ENCODE assay signal across 12 mouse cellular contexts in genomic region chr2:26573807-26574206, GRCm38 (mm10). TPM values are rescaled to one million over a fixed set of nuclear protein-coding genes. Genes with fewer than 3 reads are reported as not detected.
DNase-seq lines count a peak whose midpoint lies in the region; ATAC-seq and TF ChIP-seq lines count a peak whose summit lies in the region.
"Had no signal": no experiment of that assay in that cellular context is flagged by ENCODE, and none has a peak within 500 bp of the region (broad histone marks: within the 10 kb centered on the region; RNA-seq: fewer than 3 reads in every experiment).

No protein-coding gene starts in this region.

- no peaks in the 10 kb centered on the region for H3K36me3 ChIP-seq in heart, embryonic 11.5 days (ENCODE audit: control insufficient read depth, insufficient read depth, low read length)
- no peaks in the 10 kb centered on the region for H3K36me3 ChIP-seq in liver, adult 2 months (ENCODE audit: control insufficient read depth, insufficient read depth, low read length)
- H3K36me3 ChIP-seq in forebrain, embryonic 16.5 days (ENCODE audit: control insufficient read depth, insufficient read depth), result no peaks in the 10 kb centered on the region
- H3K36me3 ChIP-seq in liver, postnatal 0 days (replicated peaks; ENCODE audit: insufficient read depth, low read length), result no peaks in the 10 kb centered on the region
- H3K36me3 ChIP-seq: liver, embryonic 15.5 days had no signal

- H3K79me2 ChIP-seq in liver, adult 2 months (ENCODE audit: control insufficient read depth, insufficient read depth, low read length), result no peaks in the 10 kb centered on the region

- WGBS in heart, embryonic 11.5 days (ENCODE audit: insufficient replicate concordance), result 24% methylated on average over 5 of the region's 5 CpGs
- 43% methylated on average over 5 of the region's 5 CpGs for WGBS in liver, adult 2 months
- WGBS in forebrain, embryonic 16.5 days, result 19% methylated on average over 5 of the region's 5 CpGs
- WGBS in liver, postnatal 0 days (ENCODE audit: insufficient replicate concordance), result 22% methylated on average over 5 of the region's 5 CpGs

- no peak overlapping the region for H3K9ac ChIP-seq in heart, embryonic 11.5 days (ENCODE audit: low read depth, low read length)
- no peak overlapping the region for H3K9ac ChIP-seq in liver, adult 2 months (ENCODE audit: low read depth, low read length)
- H3K9ac ChIP-seq in forebrain, embryonic 16.5 days (replicated peaks; ENCODE audit: low read depth, low read length), result no peak overlapping the region
- H3K9ac ChIP-seq in liver, postnatal 0 days (replicated peaks), result no peak overlapping the region
- H3K9ac ChIP-seq: liver, embryonic 15.5 days had no signal

- H3K27ac ChIP-seq in heart, embryonic 11.5 days (ENCODE audit: low read depth, low read length), result peak overlapping the region; percentile 62
- H3K27ac ChIP-seq in liver, adult 2 months (replicated peaks; ENCODE audit: insufficient read depth, low read depth, low read length), result peak overlapping the region; percentile 24; the same call in 1 of the 2 replicates
- H3K27ac ChIP-seq in forebrain, embryonic 16.5 days (ENCODE audit: low read length), result peak overlapping the region; percentile 2; the same call in 1 of the 2 replicates
- H3K27ac ChIP-seq in liver, postnatal 0 days (ENCODE audit: low read depth), result 0 out of 2 replicates have a peak overlapping the region, but pooled peaks have one; percentile 32
- H3K27ac ChIP-seq: liver, embryonic 15.5 days had no signal

- H3K9me3 ChIP-seq in heart, embryonic 11.5 days (replicated peaks; ENCODE audit: control insufficient read depth, low read length), result no peaks in the 10 kb centered on the region
- no peaks in the 10 kb centered on the region for H3K9me3 ChIP-seq in forebrain, embryonic 16.5 days (ENCODE audit: control insufficient read depth, low read length)
- no peaks in the 10 kb centered on the region for H3K9me3 ChIP-seq in liver, postnatal 0 days (ENCODE audit: low read length)
- H3K9me3 ChIP-seq: liver, embryonic 15.5 days had no signal

- no peaks in the 10 kb centered on the region for H3K27me3 ChIP-seq in heart, embryonic 11.5 days (ENCODE audit: control insufficient read depth, insufficient read depth, low read length)
- no peaks in the 10 kb centered on the region for H3K27me3 ChIP-seq in liver, adult 2 months (ENCODE audit: control insufficient read depth, insufficient read depth, low read length)
- H3K27me3 ChIP-seq in forebrain, embryonic 16.5 days (replicated peaks; ENCODE audit: control insufficient read depth, insufficient read depth, low read length), result no peaks in the 10 kb centered on the region
- no peaks in the 10 kb centered on the region for H3K27me3 ChIP-seq in liver, postnatal 0 days (ENCODE audit: insufficient read depth, low read length)
- H3K27me3 ChIP-seq: liver, embryonic 15.5 days had no signal

- H3K4me1 ChIP-seq in heart, embryonic 11.5 days (ENCODE audit: control insufficient read depth, insufficient read depth, low read length), result peaks cover 48% of the 10 kb centered on the region
- H3K4me1 ChIP-seq in liver, adult 2 months (ENCODE audit: control insufficient read depth, insufficient read depth, low read length), result peaks cover 4% of the 10 kb centered on the region; the same call in 1 of the 2 replicates
- H3K4me1 ChIP-seq in forebrain, embryonic 16.5 days (replicated peaks; ENCODE audit: control insufficient read depth, insufficient read depth, low read length), result peaks cover 10% of the 10 kb centered on the region
- H3K4me1 ChIP-seq in liver, postnatal 0 days (ENCODE audit: insufficient read depth), result peaks cover 32% of the 10 kb centered on the region

- no peak for TF ChIP-seq EP300 in liver, postnatal 0 days (IDR thresholded peaks at IDR 0.05; ENCODE audit: low read depth)

- no peak overlapping the region for H3K4me3 ChIP-seq in heart, embryonic 11.5 days (ENCODE audit: low read depth, low read length)
- no peak overlapping the region for H3K4me3 ChIP-seq in liver, adult 2 months (ENCODE audit: insufficient read depth, low read depth, low read length)
- H3K4me3 ChIP-seq in forebrain, embryonic 16.5 days (replicated peaks; ENCODE audit: low read length), result no peak overlapping the region
- H3K4me3 ChIP-seq in liver, postnatal 0 days (ENCODE audit: low read depth, low read length), result no peak overlapping the region
- H3K4me3 ChIP-seq: liver, embryonic 15.5 days had no signal

- TF ChIP-seq POLR2A in liver, adult 2 months (IDR thresholded peaks at IDR 0.05; ENCODE audit: extremely low read depth, insufficient read depth, low read length), result no peak

- no peak for DNase-seq in heart, adult 18-20 months
- no peak for DNase-seq in liver, adult 2 months (ENCODE audit: extremely low read depth, low read depth, low spot score)
- DNase-seq in liver, result no peak
- DNase-seq in liver, postnatal 0 days, result no peak
- DNase-seq in cerebellum, adult 11 months, result no peak

- TF ChIP-seq CTCF in liver, adult 2 months (IDR thresholded peaks at IDR 0.05; ENCODE audit: low read depth, low read length), result no peak
- TF ChIP-seq CTCF in liver, postnatal 0 days (IDR thresholded peaks at IDR 0.05; ENCODE audit: low read depth), result no peak

- H3K4me2 ChIP-seq in heart, embryonic 11.5 days, result no peak overlapping the region; the same call in 1 of the 2 replicates
- no peak overlapping the region for H3K4me2 ChIP-seq in forebrain, embryonic 16.5 days (ENCODE audit: low read length)
- no peak overlapping the region for H3K4me2 ChIP-seq in liver, postnatal 0 days (ENCODE audit: low read depth, low read length)
- H3K4me2 ChIP-seq: liver, embryonic 15.5 days had no signal

- no peak for ATAC-seq in heart, embryonic 11.5 days (replicated peaks; ENCODE audit: insufficient number of reproducible peaks, low FRiP score, low TSS enrichment)
- ATAC-seq in forebrain, embryonic 16.5 days, result no peak
- ATAC-seq in liver, postnatal 0 days, result no peak
- ATAC-seq in frontal cortex, adult (ENCODE audit: low TSS enrichment), result no peak

RNA-seq across cellular contexts. Expression of gene Egfl7, which starts 6.0 kb away (rescaled TPM):
- polyA plus RNA-seq in heart, embryonic 11.5 days (2014; fragmentation: Nextera tagmentation; extraction: Ambion mirVana), result 145 and 157 TPM in 2 replicates
- total RNA-seq in heart, adult 18-20 months (2021), result 10 to 100 TPM; 94.2 to 94.8 TPM
- total RNA-seq in liver, adult 2 months (2014; rRNA removed), result 58.6 and 67.0 TPM in 2 replicates
- polyA plus RNA-seq in liver, adult 2 months (2012; rRNA removed), result 60.7 and 90.0 TPM in 2 replicates
- polyA plus RNA-seq in forebrain, embryonic 16.5 days (2015; fragmentation: Nextera tagmentation; extraction: Ambion mirVana), result 59.5 and 61.7 TPM in 2 replicates
- 49.6 and 53.0 TPM in 2 replicates for polyA plus RNA-seq in liver, postnatal 0 days (2015; fragmentation: Nextera tagmentation; extraction: Ambion mirVana)

RNA-seq across cellular contexts. Expression of gene Gm20532, which starts 12.6 kb away (rescaled TPM):
- not detected in 2 replicates for polyA plus RNA-seq in heart, embryonic 11.5 days (2014; fragmentation: Nextera tagmentation; extraction: Ambion mirVana)
- not detected for total RNA-seq in heart, adult 18-20 months (2021)
- total RNA-seq in liver, adult 2 months (2014; rRNA removed), result not detected in 2 replicates
- polyA plus RNA-seq in liver, adult 2 months (2012; rRNA removed), result not detected in 2 replicates
- not detected in 2 replicates for polyA plus RNA-seq in forebrain, embryonic 16.5 days (2015; fragmentation: Nextera tagmentation; extraction: Ambion mirVana)
- not detected in 2 replicates for polyA plus RNA-seq in liver, postnatal 0 days (2015; fragmentation: Nextera tagmentation; extraction: Ambion mirVana)
- total RNA-seq: gastrocnemius, postnatal 25 days; layer of hippocampus, postnatal 14 days had no signal
- polyA plus RNA-seq: liver, embryonic 15.5 days; thymus, postnatal 0 days had no signal

RNA-seq across cellular contexts. Expression of gene Agpat2, which starts 30.4 kb away (rescaled TPM):
- polyA plus RNA-seq in heart, embryonic 11.5 days (2014; fragmentation: Nextera tagmentation; extraction: Ambion mirVana), result 15.7 and 20.6 TPM in 2 replicates
- total RNA-seq in heart, adult 18-20 months (2021), result 10 to 100 TPM; 53.9 to 88.6 TPM
- total RNA-seq in liver, adult 2 months (2014; rRNA removed), result 116 and 153 TPM in 2 replicates
- 421 and 511 TPM in 2 replicates for polyA plus RNA-seq in liver, adult 2 months (2012; rRNA removed)
- polyA plus RNA-seq in forebrain, embryonic 16.5 days (2015; fragmentation: Nextera tagmentation; extraction: Ambion mirVana), result 3.7 and 4.0 TPM in 2 replicates
- polyA plus RNA-seq in liver, postnatal 0 days (2015; fragmentation: Nextera tagmentation; extraction: Ambion mirVana), result 215 and 221 TPM in 2 replicates

RNA-seq across cellular contexts. Expression of gene Fam69b, which starts 54.5 kb away (rescaled TPM):
- polyA plus RNA-seq in heart, embryonic 11.5 days (2014; fragmentation: Nextera tagmentation; extraction: Ambion mirVana), result 13.4 and 14.9 TPM in 2 replicates
- total RNA-seq in heart, adult 18-20 months (2021), result 10 to 100 TPM; 22.0 to 22.2 TPM
- 0.09 and 0.13 TPM in 2 replicates for total RNA-seq in liver, adult 2 months (2014; rRNA removed)
- 0.41 and 0.60 TPM in 2 replicates for polyA plus RNA-seq in liver, adult 2 months (2012; rRNA removed)
- 106 and 125 TPM in 2 replicates for polyA plus RNA-seq in forebrain, embryonic 16.5 days (2015; fragmentation: Nextera tagmentation; extraction: Ambion mirVana)
- polyA plus RNA-seq in liver, postnatal 0 days (2015; fragmentation: Nextera tagmentation; extraction: Ambion mirVana), result 0.48 and 0.56 TPM in 2 replicates

RNA-seq across cellular contexts. Expression of gene Notch1, which starts 57.3 kb away (rescaled TPM):
- 20.9 and 23.5 TPM in 2 replicates for polyA plus RNA-seq in heart, embryonic 11.5 days (2014; fragmentation: Nextera tagmentation; extraction: Ambion mirVana)
- total RNA-seq in heart, adult 18-20 months (2021), result 10 to 100 TPM; 29.8 to 30.5 TPM
- total RNA-seq in liver, adult 2 months (2014; rRNA removed), result 6.2 and 13.8 TPM in 2 replicates
- 9.1 and 9.7 TPM in 2 replicates for polyA plus RNA-seq in liver, adult 2 months (2012; rRNA removed)
- 20.2 and 23.6 TPM in 2 replicates for polyA plus RNA-seq in forebrain, embryonic 16.5 days (2015; fragmentation: Nextera tagmentation; extraction: Ambion mirVana)
- polyA plus RNA-seq in liver, postnatal 0 days (2015; fragmentation: Nextera tagmentation; extraction: Ambion mirVana), result 2.0 and 2.1 TPM in 2 replicates

Comparison
In these comparisons a context has a peak if more than half of its experiments do, and no peak if none do; other contexts are left out.
1. H3K27ac ChIP-seq: peak in every context shown above with its lines; median percentile 62 in heart, embryonic 11.5 days; 32 in liver, postnatal 0 days; 24 in liver, adult 2 months; 2 in forebrain, embryonic 16.5 days.
2. RNA of gene Agpat2, which starts 30.4 kb away (polyA plus RNA-seq): 421 to 511 TPM in liver, adult 2 months and 215 to 221 TPM in liver, postnatal 0 days; 15.7 to 20.6 TPM in heart, embryonic 11.5 days and 3.7 to 4.0 TPM in forebrain, embryonic 16.5 days; every median in the first group is over 10 times any median in the second.